Mouse (Mus musculus) hindbrain, embryonic 15.5 days (tissue): Measurements from ENCODE around the gene Cd300lg. TPM values are rescaled to one million over a fixed set of nuclear protein-coding genes. Genes with fewer than 3 reads are reported as not detected.

Experiments
- ATAC-seq: fragments of 200-750 bp; cut with Nextera tagmentation; 2 replicates; pipeline ENCODE4 v1.8.0; 2017; ENCODE audit warnings: low read depth, moderate number of reproducible peaks, moderate TSS enrichment; ENCODE audit not compliant: low FRiP score
- H3K27ac ChIP-seq: fragments of 300-500 bp; sonication (generic); replicated peaks from 2 replicates; pipeline ENCODE4 v1.5.1; 2015; ENCODE audit warnings: mild to moderate bottlenecking, inconsistent platforms
- H3K27me3 ChIP-seq: fragments of 300-500 bp; sonication (generic); 2 replicates; pipeline ENCODE4 v1.6.1; 2015; ENCODE audit warnings: control low read depth, inconsistent platforms
- H3K36me3 ChIP-seq: fragments of 300-500 bp; sonication (generic); 2 replicates; pipeline ENCODE4 v1.6.1; 2015; ENCODE audit warnings: control low read depth, inconsistent platforms
- H3K4me1 ChIP-seq: fragments of 300-500 bp; sonication (generic); replicated peaks from 2 replicates; pipeline ENCODE4 v1.6.1; 2015; ENCODE audit warnings: control low read depth, inconsistent platforms
- H3K4me2 ChIP-seq: fragments of 300-500 bp; sonication (generic); 2 replicates; pipeline ENCODE4 v1.6.1; 2015; ENCODE audit warnings: moderate library complexity, mild to moderate bottlenecking, inconsistent platforms
- H3K4me3 ChIP-seq: fragments of 300-500 bp; sonication (generic); 2 replicates; pipeline ENCODE4 v1.5.1; 2015; ENCODE audit warnings: mild to moderate bottlenecking, inconsistent platforms
- H3K9ac ChIP-seq: fragments of 300-500 bp; sonication (generic); 2 replicates; pipeline ENCODE4 v1.6.1; 2015; ENCODE audit warnings: inconsistent platforms
- H3K9me3 ChIP-seq: fragments of 300-500 bp; sonication (generic); 2 replicates; pipeline ENCODE4 v1.6.1; 2016; ENCODE audit warnings: control low read depth, inconsistent platforms
- WGBS: fragments of 180-500 bp; shearing (Covaris S2); methylation state at CpG from one replicate; pipeline ENCODE4 v1.1.7; 2015; 5-methylcytosine and 5-hydroxymethylcytosine counted together
- polyA plus RNA-seq: library from polyadenylated mRNA; unstranded; fragments of >200 nt; fragmentation: Nextera tagmentation; extraction: Ambion mirVana; gene quantifications from 2 replicates; pipeline ENCODE4 v1.2.1, GENCODE M21; 2015

Gene Cd300lg
- polyA plus RNA-seq, 1 experiment from 2014 or later: 0.43 TPM

DNA sequence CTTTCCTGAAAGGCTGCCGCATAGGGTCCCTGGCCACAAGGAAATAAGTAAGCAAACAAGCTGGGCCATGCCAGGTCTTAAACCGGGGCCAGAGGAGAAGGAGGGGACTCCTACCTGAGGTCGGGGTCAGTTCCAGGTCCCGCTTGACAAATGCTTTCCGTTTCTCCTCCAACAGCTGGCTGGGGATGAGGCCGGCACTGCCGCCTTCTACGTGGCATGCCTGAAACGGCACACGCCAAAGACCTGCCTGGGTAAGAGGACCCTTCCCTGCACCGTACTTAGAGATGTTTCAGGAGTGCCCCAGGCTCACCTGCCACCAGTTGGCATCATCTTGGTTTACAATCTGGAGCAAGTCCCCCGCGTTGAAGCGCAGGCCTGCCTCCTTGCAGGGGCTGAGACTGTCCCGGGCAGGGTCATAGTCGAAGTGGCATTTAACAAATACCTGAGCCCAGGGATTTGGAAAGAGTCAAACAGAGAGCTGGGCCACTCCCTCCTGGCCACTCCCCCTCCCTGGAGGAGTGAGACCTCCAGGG lies 20.7 kb downstream of the Cd300lg start:
- 34% methylated on average over 16 of the region's 16 CpGs for WGBS
- Histone ChIP-seq H3K36me3 (peaks cover 38% of the 10 kb centered on the region), H3K4me3 (no peak overlapping the region), H3K27me3 (peaks cover 10% of the 10 kb centered on the region; the same call in 1 of the 2 replicates), H3K4me1 (peaks cover 10% of the 10 kb centered on the region), H3K4me2 (peak overlapping the region; percentile 90), H3K9me3 (no peaks in the 10 kb centered on the region), H3K9ac (no peak overlapping the region), H3K27ac (no peak overlapping the region)
- ATAC-seq: no peak

GRCm38 (mm10) chr11:102063076-102063475 lies 21.8 kb downstream of the Cd300lg start:
- H3K9me3 ChIP-seq: no peaks in the 10 kb centered on the region
- ATAC-seq: no peak
- no peak overlapping the region for H3K4me2 ChIP-seq
- no peak overlapping the region for H3K27ac ChIP-seq
- no peak overlapping the region for H3K4me3 ChIP-seq
- peaks cover 10% of the 10 kb centered on the region; the same call in 1 of the 2 replicates for H3K27me3 ChIP-seq
- WGBS: 84% methylated on average over 13 of the region's 13 CpGs
- no peak overlapping the region for H3K9ac ChIP-seq
- H3K4me1 ChIP-seq: peaks cover 10% of the 10 kb centered on the region
- H3K36me3 ChIP-seq: peaks cover 38% of the 10 kb centered on the region

- no peak overlapping the region for H3K27ac ChIP-seq
- 29% methylated on average over 2 of the region's 2 CpGs for WGBS
- peaks cover 4% of the 10 kb centered on the region; the same call in 1 of the 2 replicates for H3K36me3 ChIP-seq
- no peaks in the 10 kb centered on the region for H3K27me3 ChIP-seq
- no peak overlapping the region for H3K4me3 ChIP-seq
- peaks cover 10% of the 10 kb centered on the region for H3K4me1 ChIP-seq
- no peak for ATAC-seq
- H3K9me3 ChIP-seq: no peaks in the 10 kb centered on the region
- no peak overlapping the region for H3K4me2 ChIP-seq
- H3K9ac ChIP-seq: no peak overlapping the region
These were observed 27.7 kb downstream of the Cd300lg start for GRCm38 (mm10) chr11:102068969-102069368.

DNA sequence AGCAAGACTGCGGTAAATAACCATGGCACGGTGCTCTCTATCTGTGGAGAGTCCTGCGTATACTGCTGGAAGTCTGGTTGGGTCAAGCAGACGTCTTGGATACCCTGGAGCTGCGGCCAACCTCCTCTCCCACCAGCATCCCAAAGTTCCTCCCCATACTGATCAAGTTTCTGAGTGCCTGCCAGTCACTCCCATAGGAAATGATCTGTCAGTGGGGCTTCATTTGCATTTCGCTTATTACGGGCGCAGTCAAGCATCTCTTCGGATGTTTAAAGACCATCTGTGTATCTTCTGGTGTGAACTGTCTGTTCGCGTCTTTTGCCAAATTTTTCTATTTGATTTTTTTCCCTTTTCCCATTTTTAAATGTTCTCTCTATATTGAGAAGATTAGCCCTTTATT lies 28.3 kb downstream of the Cd300lg start:
- 55% methylated on average over 11 of the region's 11 CpGs for WGBS
- H3K36me3 ChIP-seq: no peaks in the 10 kb centered on the region; the same call in 1 of the 2 replicates
- H3K4me3 ChIP-seq: no peak overlapping the region
- no peak for ATAC-seq
- H3K4me2 ChIP-seq: no peak overlapping the region
- H3K9ac ChIP-seq: no peak overlapping the region
- no peaks in the 10 kb centered on the region for H3K27me3 ChIP-seq
- H3K9me3 ChIP-seq: no peaks in the 10 kb centered on the region
- H3K4me1 ChIP-seq: peaks cover 10% of the 10 kb centered on the region
- no peak overlapping the region for H3K27ac ChIP-seq

DNA sequence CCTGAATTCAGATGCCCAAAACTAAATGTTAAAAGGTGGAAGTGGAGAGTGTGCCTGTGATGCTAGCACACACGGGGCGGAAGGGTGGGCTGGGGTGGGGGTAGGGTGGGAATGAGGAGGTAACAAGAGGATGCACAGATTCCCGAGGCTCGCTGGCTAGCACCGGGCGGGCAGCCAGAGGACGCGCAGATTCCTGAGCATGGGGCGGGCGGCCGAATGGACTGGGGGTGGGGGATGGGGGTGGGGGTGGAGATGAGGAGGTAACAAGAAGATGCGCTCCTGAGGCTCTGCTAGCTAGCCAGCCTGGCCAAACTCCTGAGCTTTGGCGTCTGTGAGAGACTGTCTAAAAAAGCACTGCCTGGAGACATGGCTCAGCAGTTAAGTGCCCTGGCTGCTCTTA lies 29.1 kb downstream of the Cd300lg start:
- no peak overlapping the region for H3K9ac ChIP-seq
- H3K9me3 ChIP-seq: no peaks in the 10 kb centered on the region
- peak overlapping the region; percentile 21 for H3K4me2 ChIP-seq
- no peak overlapping the region for H3K4me3 ChIP-seq
- peaks cover 10% of the 10 kb centered on the region for H3K4me1 ChIP-seq
- H3K27ac ChIP-seq: no peak overlapping the region
- WGBS: 5% methylated on average over 12 of the region's 13 CpGs
- ATAC-seq: 0 out of 2 replicates have a peak, but pooled peaks have one; percentile 54
- H3K36me3 ChIP-seq: no peaks in the 10 kb centered on the region; the same call in 1 of the 2 replicates
- H3K27me3 ChIP-seq: no peaks in the 10 kb centered on the region

- Histone ChIP-seq H3K9me3 (no peaks in the 10 kb centered on the region), H3K9ac (no peak overlapping the region), H3K4me3 (no peak overlapping the region), H3K27me3 (no peaks in the 10 kb centered on the region), H3K4me1 (peaks cover 10% of the 10 kb centered on the region), H3K36me3 (peaks cover 10% of the 10 kb centered on the region; the same call in 1 of the 2 replicates), H3K4me2 (no peak overlapping the region), H3K27ac (no peak overlapping the region)
- 88% methylated on average over 5 of the region's 5 CpGs for WGBS
- ATAC-seq: no peak
These were observed 31.4 kb downstream of the Cd300lg start for GRCm38 (mm10) chr11:102072729-102073128.

DNA sequence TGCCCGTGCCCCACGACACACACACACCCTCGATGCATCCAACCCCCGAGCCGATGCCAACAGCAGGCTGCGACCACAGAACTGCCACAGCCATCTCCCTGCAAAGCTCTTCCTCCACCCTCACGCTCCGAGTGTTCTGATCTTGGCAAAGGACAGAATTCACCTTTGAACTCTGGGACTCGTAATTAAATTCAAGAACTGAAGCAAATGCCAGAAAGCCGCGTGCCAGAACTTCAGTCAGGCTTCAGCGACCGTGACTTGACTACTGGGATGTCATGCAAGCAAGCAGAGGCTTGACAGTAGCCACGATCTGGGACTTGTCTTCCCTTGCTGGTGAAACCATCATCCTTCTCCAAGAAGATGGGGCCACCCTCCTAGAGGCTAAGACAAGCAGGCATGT lies 32.4 kb downstream of the Cd300lg start:
- Histone ChIP-seq H3K4me1 (peaks cover 10% of the 10 kb centered on the region), H3K27me3 (no peaks in the 10 kb centered on the region), H3K4me3 (no peak overlapping the region), H3K9me3 (no peaks in the 10 kb centered on the region), H3K27ac (no peak overlapping the region), H3K9ac (no peak overlapping the region), H3K4me2 (no peak overlapping the region), H3K36me3 (peaks cover 15% of the 10 kb centered on the region; the same call in 1 of the 2 replicates)
- WGBS: 70% methylated on average over 14 of the region's 14 CpGs
- no peak for ATAC-seq

DNA sequence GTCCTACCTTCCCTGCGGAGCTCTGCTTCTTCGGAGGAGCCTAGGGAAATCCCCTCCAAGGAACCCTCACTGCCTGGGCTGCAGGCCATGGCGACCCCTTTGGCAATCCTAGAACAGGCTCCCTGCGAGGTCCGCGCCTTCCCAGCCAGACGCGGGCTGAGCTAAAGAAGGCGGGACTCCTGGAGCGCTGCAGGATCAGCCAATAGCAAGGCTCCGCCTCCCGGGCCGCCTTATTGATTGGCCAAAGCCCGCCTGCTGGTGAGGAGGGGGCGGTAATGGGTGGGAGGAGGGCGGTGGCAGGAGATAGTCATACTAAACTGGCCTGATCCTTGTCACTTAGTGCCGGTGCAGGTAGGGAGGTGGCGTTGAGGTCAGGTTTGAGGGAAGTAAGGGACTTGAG lies 41.0 kb downstream of the Cd300lg start:
- H3K27ac ChIP-seq: no peak overlapping the region
- H3K27me3 ChIP-seq: no peaks in the 10 kb centered on the region
- peak overlapping the region; percentile 88 for H3K4me2 ChIP-seq
- peak overlapping the region; percentile 44 for H3K4me3 ChIP-seq
- H3K9ac ChIP-seq: peak overlapping the region; percentile 56
- H3K36me3 ChIP-seq: peaks cover 7% of the 10 kb centered on the region; the same call in 1 of the 2 replicates
- peak; percentile 88 for ATAC-seq
- no peaks in the 10 kb centered on the region for H3K9me3 ChIP-seq
- WGBS: under 1% methylated on average over 17 of the region's 18 CpGs
- peaks cover 43% of the 10 kb centered on the region for H3K4me1 ChIP-seq

DNA sequence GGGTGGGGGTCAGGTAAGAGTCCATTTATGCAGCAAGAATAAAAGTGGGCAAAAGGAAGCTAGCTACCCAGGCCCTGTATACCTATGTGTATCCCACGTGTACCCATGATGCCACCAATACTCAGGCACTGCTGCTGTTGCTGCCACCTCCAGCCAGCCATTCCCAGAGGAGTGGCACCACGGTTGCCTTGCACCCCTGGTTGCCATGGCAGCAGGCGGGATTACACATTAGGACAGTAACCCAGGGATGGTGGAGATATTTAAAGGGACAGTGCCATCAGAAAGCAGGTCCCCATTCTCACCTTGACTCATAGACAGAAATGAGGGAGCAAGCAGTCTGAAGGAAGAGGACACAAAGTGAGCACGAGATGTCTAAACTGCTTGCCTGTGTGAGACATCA lies 41.9 kb downstream of the Cd300lg start:
- Histone ChIP-seq H3K4me3 (no peak overlapping the region), H3K4me1 (peaks cover 43% of the 10 kb centered on the region), H3K4me2 (peak overlapping the region; percentile 88), H3K9me3 (no peaks in the 10 kb centered on the region), H3K9ac (no peak overlapping the region), H3K27ac (no peak overlapping the region), H3K36me3 (peaks cover 2% of the 10 kb centered on the region; the same call in 1 of the 2 replicates), H3K27me3 (no peaks in the 10 kb centered on the region)
- WGBS: 33% methylated on average over 4 of the region's 4 CpGs
- ATAC-seq: no peak

- peaks cover 50% of the 10 kb centered on the region for H3K4me1 ChIP-seq
- H3K9ac ChIP-seq: no peak overlapping the region
- ATAC-seq: no peak
- H3K36me3 ChIP-seq: no peaks in the 10 kb centered on the region
- no peak overlapping the region for H3K4me3 ChIP-seq
- WGBS: 45% methylated on average over 7 of the region's 7 CpGs
- H3K4me2 ChIP-seq: no peak overlapping the region
- H3K9me3 ChIP-seq: no peaks in the 10 kb centered on the region
- H3K27me3 ChIP-seq: no peaks in the 10 kb centered on the region
- H3K27ac ChIP-seq: no peak overlapping the region
These were observed 42.9 kb downstream of the Cd300lg start for GRCm38 (mm10) chr11:102084159-102084558.

- H3K4me1 ChIP-seq: peaks cover 50% of the 10 kb centered on the region
- ATAC-seq: no peak
- H3K36me3 ChIP-seq: no peaks in the 10 kb centered on the region
- peak overlapping the region; percentile 80 for H3K4me2 ChIP-seq
- no peaks in the 10 kb centered on the region for H3K27me3 ChIP-seq
- 8% methylated on average over 3 of the region's 3 CpGs for WGBS
- peak overlapping the region; percentile 98 for H3K27ac ChIP-seq
- H3K4me3 ChIP-seq: peak overlapping the region; percentile 61
- no peaks in the 10 kb centered on the region for H3K9me3 ChIP-seq
- peak overlapping the region; percentile 85 for H3K9ac ChIP-seq
These were observed 45.0 kb downstream of the Cd300lg start for GRCm38 (mm10) chr11:102086331-102086730.

- Histone ChIP-seq H3K4me1 (peaks cover 41% of the 10 kb centered on the region), H3K9ac (peak overlapping the region; percentile 85), H3K27ac (peak overlapping the region; percentile 98), H3K4me2 (peak overlapping the region; percentile 80), H3K27me3 (no peaks in the 10 kb centered on the region), H3K36me3 (no peaks in the 10 kb centered on the region), H3K9me3 (no peaks in the 10 kb centered on the region), H3K4me3 (peak overlapping the region; percentile 61)
- ATAC-seq: peak; percentile 83
- WGBS: 1% methylated on average over 36 of the region's 39 CpGs
These were observed 45.9 kb downstream of the Cd300lg start for GRCm38 (mm10) chr11:102087081-102087751.
